Mouse (Mus musculus) ES-Bruce4 (cell line): ENCODE measurements around the gene Usp47.
"Not testable (repeated sequence)": the region's sequence is repeated elsewhere in the genome, so short reads cannot be mapped to it uniquely, and the experiment has no call there.

Source experiments
- CTCF ChIP-seq: IDR thresholded peaks from one replicate; pipeline ENCODE4 v1.8.1; 2011; ENCODE audit warnings: low read depth, low read length
- POLR2A ChIP-seq: IDR thresholded peaks from one replicate; pipeline ENCODE4 v1.8.1; 2011; ENCODE audit warnings: low read length; ENCODE audit not compliant: insufficient read depth

DNA sequence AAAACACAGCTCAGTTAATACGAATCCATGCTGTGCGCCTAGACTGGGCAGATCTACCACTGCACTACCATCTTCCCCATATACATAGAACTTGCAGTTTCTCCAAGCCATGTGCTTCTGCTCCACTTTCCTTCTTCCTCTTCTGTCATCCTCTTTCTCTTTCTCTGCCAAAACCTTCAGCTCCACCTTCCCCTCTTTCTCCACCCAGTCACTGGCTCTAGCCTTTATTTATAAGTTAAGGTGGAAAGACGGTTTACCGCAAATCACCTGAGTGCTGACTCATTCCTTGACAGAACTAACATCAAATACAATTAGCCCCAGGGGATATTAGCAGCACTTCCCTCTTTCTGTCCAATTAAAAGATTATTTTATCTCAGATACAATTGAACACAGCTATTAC lies 71.6 kb downstream of the Usp47 start:
- TF ChIP-seq CTCF, POLR2A: not testable (repeated sequence)
